Mouse (Mus musculus): ENCODE results near the gene Nrbp1. TPM values are rescaled to one million over a fixed set of nuclear protein-coding genes. Genes with fewer than 3 reads are reported as not detected.

The Nrbp1 gene
- polyA plus RNA-seq, 2 experiments: 30.8 to 39.4 TPM

GRCm38 (mm10) chr5:31290521-31291360 is 50.1 kb downstream of the Nrbp1 start, which contains the start of gene Ift172:
Gene Ift172, minus strand, starts transcription at chr5:31291116.
- TF ChIP-seq CTCF (IDR thresholded peaks at IDR 0.05; ENCODE audit: low read depth): 0 out of 2 replicates have a peak, but pooled peaks have one; percentile 15
- TF ChIP-seq EP300 (IDR thresholded peaks at IDR 0.05; ENCODE audit: low read depth): no peak
- Histone ChIP-seq H3K4me3 (ENCODE audit: insufficient read depth in 1 of 2, low read depth in 2 of 2, low read length in 2 of 2) (peak within 1 kb of the TSS; percentile 70 to 83), H3K27ac (peak within 1 kb of the TSS; percentile 66), H3K9ac (replicated peaks) (peak within 1 kb of the TSS; percentile 71), H3K4me1 (replicated peaks; ENCODE audit: control insufficient read depth in 2 of 2, insufficient read depth in 2 of 2, low read length in 1 of 2) (peaks cover 6 to 16% of the 10 kb centered on the region in 2 experiments), H3K36me3 (replicated peaks; ENCODE audit: control insufficient read depth, insufficient read depth, low read depth) (no peaks in the 10 kb centered on the region), H3K27me3 (ENCODE audit: control insufficient read depth, insufficient read depth, low read length) (peaks cover 14% of the 10 kb centered on the region), H3K4me2 (ENCODE audit: low read depth) (peak within 1 kb of the TSS; percentile 94), H3K9me3 (ENCODE audit: control insufficient read depth, low read length) (no peaks in the 10 kb centered on the region)
- ATAC-seq (ENCODE audit: insufficient read depth): peak; percentile 95
- 2% methylated on average over 45 of the region's 45 CpGs for WGBS (ENCODE audit: insufficient replicate concordance)
- DNase-seq (ENCODE audit: low read depth in 3 of 3, low spot score in 3 of 3): peak; percentile 95 to 96 (median 96)

GRCm38 (mm10) chr5:31291361-31291688 is 50.7 kb downstream of the Nrbp1 start:
- Histone ChIP-seq H3K4me2 (ENCODE audit: low read depth) (peak overlapping the region; percentile 94), H3K27me3 (ENCODE audit: control insufficient read depth, insufficient read depth, low read length) (peaks cover 20% of the 10 kb centered on the region), H3K9ac (replicated peaks) (peak overlapping the region; percentile 71), H3K36me3 (replicated peaks; ENCODE audit: control insufficient read depth, insufficient read depth, low read depth) (no peaks in the 10 kb centered on the region), H3K4me1 (replicated peaks; ENCODE audit: control insufficient read depth in 2 of 2, insufficient read depth in 2 of 2, low read length in 1 of 2) (peaks cover 6 to 16% of the 10 kb centered on the region in 2 experiments), H3K9me3 (ENCODE audit: control insufficient read depth, low read length) (no peaks in the 10 kb centered on the region), H3K4me3 (ENCODE audit: insufficient read depth in 1 of 2, low read depth in 2 of 2, low read length in 2 of 2) (peak overlapping the region; percentile 70 to 83), H3K27ac (peak overlapping the region; percentile 66)
- no peak for TF ChIP-seq EP300 (IDR thresholded peaks at IDR 0.05; ENCODE audit: low read depth)
- no peak for TF ChIP-seq CTCF (IDR thresholded peaks at IDR 0.05; ENCODE audit: low read depth)
- no peak for DNase-seq (ENCODE audit: low read depth in 3 of 3, low spot score in 3 of 3)
- 5% methylated on average over 9 of the region's 9 CpGs for WGBS (ENCODE audit: insufficient replicate concordance)
- ATAC-seq (ENCODE audit: insufficient read depth): peak; percentile 60

GRCm38 (mm10) chr5:31294964-31295605 is 54.4 kb downstream of the Nrbp1 start:
- H3K9ac ChIP-seq (replicated peaks): no peak overlapping the region
- no peaks in the 10 kb centered on the region for H3K36me3 ChIP-seq (replicated peaks; ENCODE audit: control insufficient read depth, insufficient read depth, low read depth)
- DNase-seq (ENCODE audit: low read depth in 3 of 3, low spot score in 3 of 3): no peak
- peak overlapping the region; percentile 36 to 47 for H3K4me3 ChIP-seq (ENCODE audit: insufficient read depth in 1 of 2, low read depth in 2 of 2, low read length in 2 of 2)
- H3K27me3 ChIP-seq (ENCODE audit: control insufficient read depth, insufficient read depth, low read length): peaks cover 32% of the 10 kb centered on the region
- no peak for ATAC-seq (ENCODE audit: insufficient read depth)
- no peak for TF ChIP-seq EP300 (IDR thresholded peaks at IDR 0.05; ENCODE audit: low read depth)
- H3K27ac ChIP-seq: no peak overlapping the region
- H3K4me1 ChIP-seq (replicated peaks; ENCODE audit: control insufficient read depth in 2 of 2, insufficient read depth in 2 of 2, low read length in 1 of 2): peaks cover 5 to 12% of the 10 kb centered on the region in 2 experiments
- 15% methylated on average over 29 of the region's 29 CpGs for WGBS (ENCODE audit: insufficient replicate concordance)
- peak overlapping the region; percentile 53 for H3K4me2 ChIP-seq (ENCODE audit: low read depth)
- H3K9me3 ChIP-seq (ENCODE audit: control insufficient read depth, low read length): no peaks in the 10 kb centered on the region

GRCm38 (mm10) chr5:31295606-31296141 is 55.0 kb downstream of the Nrbp1 start, which contains the start of gene Fndc4:
Gene Fndc4, minus strand, starts transcription at chr5:31296080.
- 1% methylated on average over 40 of the region's 46 CpGs for WGBS (ENCODE audit: insufficient replicate concordance)
- TF ChIP-seq CTCF (IDR thresholded peaks at IDR 0.05; ENCODE audit: low read depth) (no peak), EP300 (IDR thresholded peaks at IDR 0.05; ENCODE audit: low read depth) (no peak)
- H3K4me1 ChIP-seq (replicated peaks; ENCODE audit: control insufficient read depth in 2 of 2, insufficient read depth in 2 of 2, low read length in 1 of 2): peaks cover 3 to 6% of the 10 kb centered on the region in 2 experiments
- no peak within 1 kb of the TSS for H3K27ac ChIP-seq
- H3K9me3 ChIP-seq (ENCODE audit: control insufficient read depth, low read length): no peaks in the 10 kb centered on the region
- DNase-seq (ENCODE audit: low read depth in 3 of 3, low spot score in 3 of 3) (no peak), ATAC-seq (ENCODE audit: insufficient read depth) (no peak)
- H3K4me2 ChIP-seq (ENCODE audit: low read depth): peak within 1 kb of the TSS; percentile 53
- peak within 1 kb of the TSS; percentile 36 to 47 for H3K4me3 ChIP-seq (ENCODE audit: insufficient read depth in 1 of 2, low read depth in 2 of 2, low read length in 2 of 2)
- H3K9ac ChIP-seq (replicated peaks): 0 out of 2 replicates have a peak within 1 kb of the TSS, but pooled peaks have one; percentile 12
- H3K27me3 ChIP-seq (ENCODE audit: control insufficient read depth, insufficient read depth, low read length): peaks cover 32% of the 10 kb centered on the region
- H3K36me3 ChIP-seq (replicated peaks; ENCODE audit: control insufficient read depth, insufficient read depth, low read depth): no peaks in the 10 kb centered on the region
